Mouse (Mus musculus): ENCODE measurements at regions not wholly inside any gene's neighbourhood (a gene's known extent, or its start where the extent isn't known, plus 50 kb on each side); places are given as distances from the start of the nearest gene placed in this dataset.
A peak's percentile ranks its signal among the peaks of the same experiment; 100 is the strongest.

DNA sequence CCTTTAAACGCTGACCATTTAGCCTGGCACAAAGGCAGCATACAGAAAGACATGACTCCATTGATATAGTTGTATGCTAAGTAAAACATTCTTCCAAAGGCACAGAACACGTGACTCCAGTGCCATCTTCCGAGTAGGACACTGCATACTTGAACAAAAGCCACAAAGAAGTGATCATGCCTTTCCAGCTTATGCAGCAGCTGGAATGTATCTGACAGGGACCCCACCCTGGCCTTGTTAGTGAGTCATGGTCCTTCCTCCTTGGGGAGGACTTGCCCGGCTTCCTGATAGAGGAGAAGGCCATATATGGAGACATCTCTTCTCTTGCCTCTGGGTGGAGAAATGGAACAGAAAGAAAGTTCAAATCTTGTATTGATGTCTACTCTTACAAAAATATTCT, 749.8 kb downstream of the Inhba start:
- no peak for DNase-seq (ENCODE audit: low spot score in 2 of 2)

DNA sequence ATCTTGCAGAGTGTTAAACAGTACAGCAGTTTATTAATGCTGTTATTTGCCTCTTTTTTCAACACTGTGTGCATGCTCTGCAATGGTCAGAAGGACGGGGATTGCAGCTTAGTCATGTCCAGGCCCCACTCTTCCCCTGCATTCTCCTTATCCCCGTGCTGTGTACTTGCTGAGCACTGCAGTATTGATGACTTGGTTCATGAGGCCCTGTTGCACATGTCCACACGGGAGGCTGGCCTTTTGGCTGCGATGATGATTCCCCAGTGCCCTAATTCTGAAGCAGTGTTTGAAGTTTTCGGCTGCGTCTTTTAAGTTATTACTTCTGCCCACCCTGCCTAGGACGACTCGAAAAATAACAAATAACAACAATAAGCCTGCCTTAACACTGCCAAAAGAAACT, 750.7 kb downstream of the Inhba start:
- DNase-seq (ENCODE audit: low spot score in 2 of 2) = no peak

DNA sequence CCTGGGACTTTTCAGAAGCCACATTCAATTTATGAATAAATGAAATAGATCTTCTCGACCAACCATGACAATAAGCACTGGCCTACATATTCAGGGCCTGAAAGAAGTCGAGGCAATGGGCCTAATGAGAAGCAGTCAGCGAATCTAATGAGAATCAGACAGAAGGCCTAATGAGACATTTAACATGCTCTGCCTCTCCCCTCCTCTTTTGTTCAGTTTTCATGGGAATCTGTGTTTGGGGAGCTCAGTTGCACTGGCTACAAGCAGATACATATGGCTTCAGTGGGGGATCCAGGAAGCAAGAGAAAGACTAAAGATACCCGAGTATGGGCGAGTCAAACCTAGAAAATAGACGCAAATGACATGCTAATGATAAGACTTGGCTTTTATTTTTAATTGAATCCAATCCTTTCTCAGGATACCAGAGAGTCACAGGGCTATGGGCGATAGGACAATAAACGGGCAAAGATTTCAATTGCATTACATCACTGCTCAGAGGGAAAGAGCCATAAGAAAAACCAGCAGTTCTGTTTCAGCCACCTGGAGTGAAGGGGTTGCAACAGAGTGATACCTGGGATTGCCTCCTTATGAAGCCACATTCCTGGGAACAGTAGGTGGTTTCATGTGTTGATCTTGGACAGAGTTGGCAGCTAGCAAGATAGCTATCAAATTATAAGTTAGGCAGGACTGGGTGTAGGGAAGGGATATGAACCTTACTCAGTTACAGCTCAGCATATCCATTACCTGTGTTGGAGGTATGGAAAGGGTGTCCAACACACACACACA, 751.3 kb downstream of the Inhba start:
- DNase-seq (ENCODE audit: low spot score in 2 of 2) = peak in 1 of 2 experiments; percentile 31

DNA sequence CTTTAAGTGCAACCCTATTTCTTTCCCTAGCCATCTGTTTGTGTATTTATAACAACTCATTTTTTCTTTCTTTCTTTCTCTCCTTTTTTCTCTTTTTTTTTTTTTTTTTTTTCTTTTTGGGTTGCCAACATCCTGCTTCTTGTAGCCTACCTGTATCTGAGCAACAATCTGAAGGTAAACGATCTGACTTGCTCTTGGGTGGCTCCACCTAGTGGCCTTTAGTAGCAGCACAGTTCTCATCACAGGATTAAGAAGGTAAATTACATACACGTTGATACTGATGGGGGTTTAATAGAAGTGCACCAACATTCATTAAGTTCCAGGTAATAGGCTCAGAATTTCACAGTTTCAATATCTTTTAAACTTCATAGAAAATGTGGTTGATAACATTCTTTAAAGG, 752.1 kb downstream of the Inhba start:
- peak; percentile 54 to 68 for DNase-seq (ENCODE audit: low spot score in 2 of 2)

DNA sequence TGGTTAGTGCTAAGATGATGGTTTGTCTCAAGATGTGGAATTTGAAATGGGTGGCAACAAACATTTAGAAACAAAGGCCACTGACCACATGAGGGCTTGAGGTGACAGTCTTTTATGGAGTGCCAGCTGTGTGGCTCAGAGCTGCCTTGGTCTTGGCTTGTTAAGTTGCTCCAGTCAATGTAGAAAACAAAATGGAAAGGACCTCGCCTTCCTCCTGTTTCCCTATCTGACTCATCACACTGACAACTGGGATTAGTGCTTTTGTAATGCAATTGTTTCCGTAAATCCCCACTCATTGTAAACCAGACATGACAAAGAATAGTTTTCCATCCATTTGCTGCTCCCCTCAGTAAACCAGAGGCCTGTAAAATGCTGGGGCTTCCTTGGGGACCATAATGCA, 757.8 kb downstream of the Inhba start:
- DNase-seq (ENCODE audit: low spot score in 2 of 2) = no peak

DNA sequence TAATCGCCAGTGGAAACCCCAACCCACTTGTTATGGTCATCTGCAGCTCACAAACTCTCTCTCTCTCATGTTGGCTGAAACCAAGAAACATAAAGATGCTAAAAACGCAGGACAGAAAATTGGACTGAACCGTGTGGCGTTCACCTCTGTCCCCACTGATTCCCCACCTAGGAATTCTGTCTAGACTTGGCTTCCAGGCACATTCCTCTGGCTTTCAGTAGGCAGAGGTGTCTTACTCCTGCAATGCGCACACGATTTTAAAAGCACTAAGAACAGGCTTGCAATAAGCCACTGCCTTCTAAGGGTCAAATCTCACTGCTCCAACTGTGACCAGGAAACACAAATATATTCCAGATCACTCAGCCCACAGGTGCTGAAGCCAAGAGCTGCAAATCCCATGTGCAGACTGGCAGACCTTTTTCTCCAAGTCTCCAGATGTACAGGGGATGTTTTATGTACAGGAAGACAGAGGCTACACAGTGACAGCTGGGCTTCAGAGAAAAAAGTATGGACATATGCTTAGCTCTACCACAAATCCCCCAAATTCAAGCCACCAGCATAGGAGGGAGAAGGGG, 758.3 kb downstream of the Inhba start:
- no peak for DNase-seq (ENCODE audit: low spot score in 2 of 2)

DNA sequence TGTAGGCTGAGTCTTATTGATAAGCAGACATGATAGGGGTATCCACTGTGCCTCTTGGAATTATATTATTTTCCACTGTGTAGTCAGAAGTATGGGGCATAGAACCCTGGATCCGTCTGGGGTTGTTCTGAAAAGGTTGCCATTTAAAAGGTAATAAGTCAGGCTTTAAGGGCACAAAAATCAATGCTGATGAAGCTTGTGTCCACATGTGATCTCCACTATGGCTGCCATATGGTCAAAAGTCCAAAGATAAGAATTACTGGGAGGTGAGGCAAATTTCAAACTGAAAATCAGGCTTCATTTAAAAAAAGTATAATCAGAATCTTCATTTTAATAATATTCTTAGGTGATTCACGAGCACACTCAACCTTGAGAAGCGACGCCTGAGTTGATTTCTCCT, 760.2 kb downstream of the Inhba start:
- DNase-seq (ENCODE audit: low spot score in 2 of 2) = no peak

DNA sequence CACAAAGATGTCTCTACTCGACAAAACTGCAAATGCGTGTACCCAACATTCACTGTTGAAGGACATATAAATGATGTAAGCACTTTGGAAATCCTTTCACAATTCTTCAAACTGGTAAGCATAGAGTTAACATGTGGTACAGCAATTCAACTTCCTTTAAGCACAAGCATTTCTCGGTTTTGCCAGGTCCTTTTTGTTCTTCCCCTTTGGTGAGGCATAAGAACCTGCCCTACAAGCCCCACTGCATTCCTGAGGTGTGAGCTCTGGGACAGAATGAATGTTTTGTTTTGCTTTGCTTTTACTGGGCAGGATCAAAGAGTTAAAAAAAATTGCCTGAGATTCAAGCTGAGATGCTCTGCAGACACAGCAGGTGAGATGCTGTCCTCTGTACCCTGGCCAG, 793.9 kb downstream of the Inhba start:
- no peak for DNase-seq (ENCODE audit: low spot score in 2 of 2)
